Mouse (Mus musculus) midbrain, embryonic 13.5 days (tissue): ENCODE results near the gene March4. TPM values are rescaled to one million over a fixed set of nuclear protein-coding genes. Genes with fewer than 3 reads are reported as not detected.

Source experiments
- ATAC-seq: fragments of 200-750 bp; cut with Nextera tagmentation; 2 replicates; pipeline ENCODE4 v1.8.0; 2017; ENCODE audit warnings: mild to moderate bottlenecking, moderate TSS enrichment, moderate library complexity
- H3K27ac ChIP-seq: fragments of 300-500 bp; sonication (generic); 2 replicates; pipeline ENCODE4 v1.5.1; 2015; ENCODE audit warnings: inconsistent platforms, mild to moderate bottlenecking, moderate library complexity
- H3K27me3 ChIP-seq: fragments of 300-500 bp; sonication (generic); 2 replicates; pipeline ENCODE4 v1.6.1; 2015; ENCODE audit warnings: mild to moderate bottlenecking, inconsistent platforms
- H3K36me3 ChIP-seq: fragments of 300-500 bp; sonication (generic); 2 replicates; pipeline ENCODE4 v1.6.1; 2015; ENCODE audit warnings: mild to moderate bottlenecking, inconsistent platforms
- H3K4me1 ChIP-seq: fragments of 300-500 bp; sonication (generic); replicated peaks from 2 replicates; pipeline ENCODE4 v1.6.1; 2015; ENCODE audit warnings: inconsistent platforms
- H3K4me2 ChIP-seq: fragments of 300-500 bp; sonication (generic); replicated peaks from 2 replicates; pipeline ENCODE4 v1.6.1; 2015; ENCODE audit warnings: moderate library complexity, mild to moderate bottlenecking, inconsistent platforms
- H3K4me3 ChIP-seq: fragments of 300-500 bp; sonication (generic); replicated peaks from 2 replicates; pipeline ENCODE4 v1.5.1; 2015; ENCODE audit warnings: mild to moderate bottlenecking, inconsistent platforms
- H3K9ac ChIP-seq: fragments of 300-500 bp; sonication (generic); replicated peaks from 2 replicates; pipeline ENCODE4 v1.6.1; 2015; ENCODE audit warnings: mild to moderate bottlenecking, inconsistent platforms
- H3K9me3 ChIP-seq: fragments of 300-500 bp; sonication (generic); 2 replicates; pipeline ENCODE4 v1.6.1; 2016; ENCODE audit warnings: mild to moderate bottlenecking, inconsistent platforms
- WGBS: fragments of 180-500 bp; shearing (Covaris S2); methylation state at CpG from one replicate; pipeline ENCODE4 v1.1.7; 2015; 5-methylcytosine and 5-hydroxymethylcytosine counted together
- polyA plus RNA-seq: library from polyadenylated mRNA; unstranded; fragments of >200 nt; fragmentation: Nextera tagmentation; extraction: Ambion mirVana; gene quantifications from 2 replicates; pipeline ENCODE4 v1.2.1, GENCODE M21; 2015

March4 gene
- 2.5 and 2.7 TPM in 2 replicates for polyA plus RNA-seq

GRCm38 (mm10) chr1:72536611-72537351, at the start of gene March4:
Gene March4 (minus strand): TSS chr1:72536930.
- peak within 1 kb of the TSS; percentile 62 for H3K4me3 ChIP-seq
- peaks cover 43% of the 10 kb centered on the region for H3K4me1 ChIP-seq
- no peaks in the 10 kb centered on the region for H3K36me3 ChIP-seq
- H3K9me3 ChIP-seq = no peaks in the 10 kb centered on the region
- H3K4me2 ChIP-seq = peak within 1 kb of the TSS; percentile 84
- under 1% methylated on average over 40 of the region's 41 CpGs for WGBS
- H3K27ac ChIP-seq = peak within 1 kb of the TSS; percentile 81
- ATAC-seq = peak; percentile 82
- H3K27me3 ChIP-seq = peaks cover 20% of the 10 kb centered on the region
- H3K9ac ChIP-seq = peak within 1 kb of the TSS; percentile 79

- ATAC-seq = no peak
- Histone ChIP-seq H3K4me3 (no peak overlapping the region), H3K27ac (no peak overlapping the region), H3K36me3 (peaks cover 38% of the 10 kb centered on the region), H3K9me3 (no peaks in the 10 kb centered on the region), H3K27me3 (no peaks in the 10 kb centered on the region), H3K9ac (no peak overlapping the region), H3K4me2 (no peak overlapping the region), H3K4me1 (peaks cover 17% of the 10 kb centered on the region)
- WGBS = 90% methylated on average over 17 of the region's 17 CpGs
Measured at GRCm38 (mm10) chr1:72585971-72586875, 49.5 kb upstream of the March4 start.

- Histone ChIP-seq H3K27me3 (no peaks in the 10 kb centered on the region), H3K27ac (peak overlapping the region; percentile 89), H3K9ac (peak overlapping the region; percentile 66), H3K4me2 (peak overlapping the region; percentile 63), H3K9me3 (no peaks in the 10 kb centered on the region), H3K36me3 (peaks cover 27% of the 10 kb centered on the region), H3K4me1 (peaks cover 18% of the 10 kb centered on the region), H3K4me3 (peak overlapping the region; percentile 59)
- no peak for ATAC-seq
- WGBS = 71% methylated on average over 4 of the region's 4 CpGs
Measured at GRCm38 (mm10) chr1:72583906-72584305, 47.2 kb upstream of the March4 start.

GRCm38 (mm10) chr1:72582947-72583731, 46.4 kb upstream of the March4 start, which contains the start of gene Smarcal1:
Gene Smarcal1 (plus strand): TSS chr1:72583251.
- H3K27me3 ChIP-seq = no peaks in the 10 kb centered on the region
- under 1% methylated on average over 25 of the region's 25 CpGs for WGBS
- H3K36me3 ChIP-seq = peaks cover 26% of the 10 kb centered on the region
- H3K27ac ChIP-seq = peak within 1 kb of the TSS; percentile 89
- H3K9me3 ChIP-seq = no peaks in the 10 kb centered on the region
- peaks cover 26% of the 10 kb centered on the region for H3K4me1 ChIP-seq
- H3K4me2 ChIP-seq = peak within 1 kb of the TSS; percentile 63
- H3K9ac ChIP-seq = peak within 1 kb of the TSS; percentile 66
- ATAC-seq = peak; percentile 99
- H3K4me3 ChIP-seq = peak within 1 kb of the TSS; percentile 59

- Histone ChIP-seq H3K4me2 (peak overlapping the region; percentile 26; the same call in 1 of the 2 replicates), H3K4me1 (peaks cover 28% of the 10 kb centered on the region), H3K36me3 (no peaks in the 10 kb centered on the region), H3K27ac (no peak overlapping the region), H3K27me3 (peaks cover 12% of the 10 kb centered on the region; the same call in 1 of the 2 replicates), H3K9ac (no peak overlapping the region), H3K9me3 (no peaks in the 10 kb centered on the region), H3K4me3 (no peak overlapping the region)
- no peak for ATAC-seq
- WGBS = 27% methylated on average over 4 of the region's 4 CpGs
Measured at GRCm38 (mm10) chr1:72578806-72579205, 42.1 kb upstream of the March4 start.

GRCm38 (mm10) chr1:72578351-72578750, 41.6 kb upstream of the March4 start:
- Histone ChIP-seq H3K4me2 (peak overlapping the region; percentile 26; the same call in 1 of the 2 replicates), H3K4me1 (peaks cover 25% of the 10 kb centered on the region), H3K27me3 (peaks cover 12% of the 10 kb centered on the region; the same call in 1 of the 2 replicates), H3K36me3 (no peaks in the 10 kb centered on the region), H3K9ac (no peak overlapping the region), H3K4me3 (no peak overlapping the region), H3K27ac (no peak overlapping the region; the same call in 1 of the 2 replicates), H3K9me3 (no peaks in the 10 kb centered on the region)
- 30% methylated on average over 15 of the region's 15 CpGs for WGBS
- no peak for ATAC-seq

- Histone ChIP-seq H3K4me1 (peaks cover 25% of the 10 kb centered on the region), H3K27ac (peak overlapping the region; percentile 3; the same call in 1 of the 2 replicates), H3K9me3 (no peaks in the 10 kb centered on the region), H3K4me2 (peak overlapping the region; percentile 44), H3K36me3 (no peaks in the 10 kb centered on the region), H3K4me3 (0 out of 2 replicates have a peak overlapping the region, but pooled peaks have one; percentile 13), H3K9ac (peak overlapping the region; percentile 48; the same call in 1 of the 2 replicates), H3K27me3 (peaks cover 12% of the 10 kb centered on the region; the same call in 1 of the 2 replicates)
- WGBS = under 1% methylated on average over 12 of the region's 12 CpGs
- ATAC-seq = peak; percentile 55
Measured at GRCm38 (mm10) chr1:72577481-72577922, 40.8 kb upstream of the March4 start.

GRCm38 (mm10) chr1:72575121-72575520, 38.4 kb upstream of the March4 start:
- Histone ChIP-seq H3K4me1 (peaks cover 25% of the 10 kb centered on the region), H3K27me3 (peaks cover 12% of the 10 kb centered on the region; the same call in 1 of the 2 replicates), H3K36me3 (no peaks in the 10 kb centered on the region), H3K27ac (no peak overlapping the region), H3K4me2 (no peak overlapping the region), H3K9me3 (no peaks in the 10 kb centered on the region), H3K4me3 (no peak overlapping the region), H3K9ac (no peak overlapping the region)
- no peak for ATAC-seq
- WGBS = 68% methylated on average over 4 of the region's 4 CpGs

- H3K27ac ChIP-seq = no peak overlapping the region
- H3K36me3 ChIP-seq = no peaks in the 10 kb centered on the region
- peaks cover 25% of the 10 kb centered on the region for H3K4me1 ChIP-seq
- WGBS = 63% methylated on average over 7 of the region's 7 CpGs
- H3K9me3 ChIP-seq = no peaks in the 10 kb centered on the region
- H3K4me2 ChIP-seq = no peak overlapping the region
- peaks cover 12% of the 10 kb centered on the region; the same call in 1 of the 2 replicates for H3K27me3 ChIP-seq
- no peak for ATAC-seq
- H3K4me3 ChIP-seq = no peak overlapping the region
- no peak overlapping the region for H3K9ac ChIP-seq
Measured at GRCm38 (mm10) chr1:72574608-72575007, 37.9 kb upstream of the March4 start.

GRCm38 (mm10) chr1:72574047-72574446, 37.3 kb upstream of the March4 start:
- WGBS = 74% methylated on average over 7 of the region's 7 CpGs
- no peaks in the 10 kb centered on the region for H3K36me3 ChIP-seq
- H3K9me3 ChIP-seq = no peaks in the 10 kb centered on the region
- H3K4me2 ChIP-seq = no peak overlapping the region
- no peak overlapping the region for H3K4me3 ChIP-seq
- ATAC-seq = no peak
- H3K4me1 ChIP-seq = peaks cover 30% of the 10 kb centered on the region
- no peak overlapping the region for H3K27ac ChIP-seq
- peaks cover 12% of the 10 kb centered on the region; the same call in 1 of the 2 replicates for H3K27me3 ChIP-seq
- no peak overlapping the region for H3K9ac ChIP-seq

GRCm38 (mm10) chr1:72568725-72569124, 32.0 kb upstream of the March4 start:
- WGBS = 96% methylated on average over 8 of the region's 8 CpGs
- Histone ChIP-seq H3K4me3 (no peak overlapping the region), H3K27me3 (no peaks in the 10 kb centered on the region), H3K4me1 (peaks cover 6% of the 10 kb centered on the region; the same call in 1 of the 2 replicates), H3K27ac (no peak overlapping the region), H3K9me3 (no peaks in the 10 kb centered on the region), H3K36me3 (no peaks in the 10 kb centered on the region), H3K9ac (no peak overlapping the region), H3K4me2 (no peak overlapping the region)
- ATAC-seq = no peak
